Mouse (Mus musculus) limb, embryonic 14.5 days (tissue): ENCODE results near the gene Ass1. TPM values are rescaled to one million over a fixed set of nuclear protein-coding genes. Genes with fewer than 3 reads are reported as not detected.

Source experiments
- ATAC-seq: fragments of 200-750 bp; cut with Nextera tagmentation; 2 replicates; pipeline ENCODE4 v1.8.0; 2017; ENCODE audit warnings: low read depth, moderate number of reproducible peaks, moderate TSS enrichment; ENCODE audit not compliant: low FRiP score
- DNase-seq: peaks from one replicate; pipeline ENCODE4 v3.0.0-alpha.2; 2015; ENCODE audit warnings: low spot score
- H3K27ac ChIP-seq: fragments of 300-500 bp; sonication (generic); replicated peaks from 2 replicates; pipeline ENCODE4 v1.5.1; 2014; ENCODE audit warnings: low read depth, mild to moderate bottlenecking, low read length, moderate library complexity, mixed read lengths
- H3K27me3 ChIP-seq: fragments of 300-500 bp; sonication (generic); 2 replicates; pipeline ENCODE4 v1.6.1; 2014; ENCODE audit warnings: low read length, mixed read lengths; ENCODE audit not compliant: control insufficient read depth, insufficient read depth
- H3K36me3 ChIP-seq: fragments of 300-500 bp; sonication (generic); 2 replicates; pipeline ENCODE4 v1.6.1; 2014; ENCODE audit warnings: mild to moderate bottlenecking, low read length, moderate library complexity, mixed read lengths; ENCODE audit not compliant: control insufficient read depth, insufficient read depth
- H3K4me1 ChIP-seq: fragments of 300-500 bp; sonication (generic); 2 replicates; pipeline ENCODE4 v1.6.1; 2014; ENCODE audit warnings: antibody characterized with exemption, low read length, mixed read lengths; ENCODE audit not compliant: control insufficient read depth, insufficient read depth
- H3K4me2 ChIP-seq: fragments of 300-500 bp; sonication (generic); replicated peaks from 2 replicates; pipeline ENCODE4 v1.6.1; 2014; ENCODE audit warnings: low read depth, mild to moderate bottlenecking, low read length, moderate library complexity; ENCODE audit not compliant: severe bottlenecking
- H3K4me3 ChIP-seq: fragments of 300-500 bp; sonication (generic); replicated peaks from 2 replicates; pipeline ENCODE4 v1.5.1; 2014; ENCODE audit warnings: low read length
- H3K9ac ChIP-seq: fragments of 300-500 bp; sonication (generic); 2 replicates; pipeline ENCODE4 v1.6.1; 2014; ENCODE audit warnings: mild to moderate bottlenecking, low read depth, low read length, moderate library complexity; ENCODE audit not compliant: severe bottlenecking
- H3K9me3 ChIP-seq: fragments of 300-500 bp; sonication (generic); 2 replicates; pipeline ENCODE4 v1.6.1; 2016; ENCODE audit warnings: low read length; ENCODE audit not compliant: control insufficient read depth
- POLR2A ChIP-seq: fragments of 200-500 bp; IDR thresholded peaks from 2 replicates; pipeline ENCODE4 v1.8.0; 2012; ENCODE audit warnings: inconsistent platforms, mild to moderate bottlenecking, moderate library complexity, borderline replicate concordance; ENCODE audit not compliant: insufficient read depth, insufficient read length; ENCODE audit errors: extremely low read depth
- WGBS: fragments of 180-500 bp; shearing (Covaris S2); extraction: QIAGEN DNeasy Blood & Tissue Kit; methylation state at CpG from one replicate; pipeline ENCODE4 v1.1.7; 2014; 5-methylcytosine and 5-hydroxymethylcytosine counted together
- polyA plus RNA-seq, 2 experiments: library from polyadenylated mRNA; depleted of rRNA in 1 of 2; stranded (reverse) in 1 of 2; unstranded in 1 of 2; fragments of >200 nt; fragmentation: Nextera tagmentation in 1 of 2; extraction: Ambion mirVana in 1 of 2; gene quantifications; 2 replicates each; pipeline versions ENCODE4 v1.2.1 to v1.2.3; 2012 to 2014

Ass1 gene
- polyA plus RNA-seq, 2 experiments = 17.1 to 27.1 TPM

GRCm38 (mm10) chr2:31500292-31501204 is 30.5 kb downstream of the Ass1 start:
- TF ChIP-seq POLR2A = no peak
- no peak overlapping the region for H3K4me3 ChIP-seq
- no peak overlapping the region for H3K27ac ChIP-seq
- H3K36me3 ChIP-seq = no peaks in the 10 kb centered on the region
- H3K27me3 ChIP-seq = no peaks in the 10 kb centered on the region
- ATAC-seq = no peak
- H3K9ac ChIP-seq = no peak overlapping the region
- no peak for DNase-seq
- H3K9me3 ChIP-seq = no peaks in the 10 kb centered on the region
- H3K4me2 ChIP-seq = no peak overlapping the region
- WGBS = 64% methylated on average over 24 of the region's 24 CpGs
- no peaks in the 10 kb centered on the region for H3K4me1 ChIP-seq

- ATAC-seq = no peak
- no peak for DNase-seq
Observed at GRCm38 (mm10) chr2:31501448-31502130, 31.6 kb downstream of the Ass1 start.

GRCm38 (mm10) chr2:31502616-31503522 is 32.9 kb downstream of the Ass1 start:
- ATAC-seq = no peak
- Histone ChIP-seq H3K27me3 (no peaks in the 10 kb centered on the region), H3K36me3 (no peaks in the 10 kb centered on the region), H3K4me2 (no peak overlapping the region), H3K27ac (no peak overlapping the region), H3K4me1 (no peaks in the 10 kb centered on the region), H3K9me3 (no peaks in the 10 kb centered on the region), H3K4me3 (no peak overlapping the region), H3K9ac (no peak overlapping the region)
- no peak for TF ChIP-seq POLR2A
- WGBS = 65% methylated on average over 15 of the region's 15 CpGs
- no peak for DNase-seq

More at GRCm38 (mm10) chr2:31501448-31502130, 31.6 kb downstream of the Ass1 start:
- Histone ChIP-seq H3K36me3 (no peaks in the 10 kb centered on the region), H3K27me3 (no peaks in the 10 kb centered on the region), H3K4me2 (no peak overlapping the region), H3K27ac (no peak overlapping the region), H3K9me3 (no peaks in the 10 kb centered on the region), H3K9ac (no peak overlapping the region), H3K4me1 (no peaks in the 10 kb centered on the region), H3K4me3 (no peak overlapping the region)
- 55% methylated on average over 20 of the region's 20 CpGs for WGBS
- TF ChIP-seq POLR2A = no peak

- no peak for ATAC-seq
- Histone ChIP-seq H3K4me3 (no peak overlapping the region), H3K4me1 (peaks cover 4% of the 10 kb centered on the region), H3K4me2 (no peak overlapping the region), H3K36me3 (no peaks in the 10 kb centered on the region), H3K9ac (no peak overlapping the region), H3K27me3 (no peaks in the 10 kb centered on the region), H3K9me3 (no peaks in the 10 kb centered on the region), H3K27ac (no peak overlapping the region)
- no peak for DNase-seq
- TF ChIP-seq POLR2A = no peak
- WGBS = 50% methylated on average over 11 of the region's 11 CpGs
Observed at GRCm38 (mm10) chr2:31505472-31505871, 35.5 kb downstream of the Ass1 start.

GRCm38 (mm10) chr2:31508851-31509250 is 38.8 kb downstream of the Ass1 start:
- H3K4me2 ChIP-seq = no peak overlapping the region
- H3K9me3 ChIP-seq = no peaks in the 10 kb centered on the region
- DNase-seq = no peak
- TF ChIP-seq POLR2A = no peak
- peaks cover 17% of the 10 kb centered on the region for H3K4me1 ChIP-seq
- 96% methylated on average over 6 of the region's 6 CpGs for WGBS
- no peak for ATAC-seq
- no peak overlapping the region for H3K4me3 ChIP-seq
- H3K9ac ChIP-seq = no peak overlapping the region
- H3K36me3 ChIP-seq = no peaks in the 10 kb centered on the region
- H3K27me3 ChIP-seq = no peaks in the 10 kb centered on the region
- H3K27ac ChIP-seq = no peak overlapping the region
